Mouse (Mus musculus): ENCODE measurements around the gene Unc45b. TPM values are rescaled to one million over a fixed set of nuclear protein-coding genes. Genes with fewer than 3 reads are reported as not detected.

Gene Unc45b
- total and polyA plus RNA-seq, 3 experiments = 0.08 to 0.26 TPM; not detected in 1

DNA sequence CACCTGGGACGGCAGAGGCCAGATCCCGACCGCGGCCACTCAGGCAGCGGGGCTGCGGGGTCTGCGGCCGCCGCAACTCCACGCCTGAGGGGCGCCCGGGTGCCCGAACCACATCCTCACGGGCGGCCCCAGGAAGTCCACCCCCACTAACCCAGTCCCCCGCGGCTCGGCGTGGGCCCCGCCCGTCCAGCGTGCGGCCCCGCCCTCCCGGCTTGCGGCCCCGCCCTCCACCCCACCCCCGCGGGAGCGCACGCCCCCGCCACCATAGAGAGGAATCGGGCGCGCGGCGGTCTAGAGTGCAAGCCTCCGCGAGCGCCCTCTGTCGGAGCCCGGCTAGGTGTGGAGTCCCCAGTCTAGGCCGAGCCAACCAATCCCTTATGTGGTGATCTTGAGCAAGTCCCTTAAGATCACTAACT, 39.3 kb upstream of the Unc45b start, which contains the start of gene Rffl:
Gene Rffl (minus strand): TSS at position 180 of the 416 bp plus-strand sequence.
- Histone ChIP-seq H3K4me2 (ENCODE audit: insufficient read depth, low read depth, poor library complexity, severe bottlenecking) (peak within 1 kb of the TSS; percentile 51), H3K79me2 (replicated peaks; ENCODE audit: control insufficient read depth, extremely low read depth, insufficient read depth, poor library complexity, severe bottlenecking) (peaks cover 24% of the 10 kb centered on the region), H3K4me3 (replicated peaks in 1 of 3; ENCODE audit: low read depth in 2 of 3, low read length in 2 of 3, poor library complexity in 1 of 3) (peak within 1 kb of the TSS; percentile 2 to 83 (median 63)), H3K9ac (ENCODE audit: insufficient read depth, low read depth) (peak within 1 kb of the TSS; percentile 23), H3K9me3 (replicated peaks; ENCODE audit: low read length) (peaks cover 17% of the 10 kb centered on the region), H3K36me3 (replicated peaks in 1 of 2; ENCODE audit: control insufficient read depth in 1 of 2, insufficient read depth in 1 of 2, low read length in 1 of 2) (peaks cover 0 to 6% of the 10 kb centered on the region in 2 experiments), H3K27me3 (replicated peaks) (no peaks in the 10 kb centered on the region), H3K4me1 (ENCODE audit: control insufficient read depth in 1 of 2, insufficient read depth in 2 of 2) (peaks cover 0 to 8% of the 10 kb centered on the region in 2 experiments; a peak in 1 of 4 replicates), H3K27ac (ENCODE audit: insufficient read depth, low read depth) (peak within 1 kb of the TSS; percentile 73)
- dilution Hi-C loops (cut with MboI; ENCODE audit: extremely low pct_ligation_motif_present, extremely low pct_unique_long_range_greater_than_20kb, low sequenced_read_pairs) (no loop called here), in situ Hi-C loops (cut with MboI; ENCODE audit: low pct_ligation_motif_present, low pct_unique_long_range_greater_than_20kb, low sequenced_read_pairs) (no loop called here)
- TF ChIP-seq NRF1 (IDR thresholded peaks at IDR 0.05; ENCODE audit: low read depth, low read length) (no peak), E2F4 (IDR thresholded peaks at IDR 0.05; ENCODE audit: insufficient replicate concordance, low read depth, low read length) (no peak), SIN3A (IDR thresholded peaks at IDR 0.05; ENCODE audit: low read length) (peak; percentile 76), POLR2AphosphoS2 (IDR thresholded peaks at IDR 0.05; ENCODE audit: low read depth, low read length) (no peak), USF2 (conservative IDR thresholded peaks at IDR 0.05; ENCODE audit: low read depth, low read length) (no peak), ETS1 (conservative IDR thresholded peaks at IDR 0.05; ENCODE audit: low read depth, low read length) (no peak; the same call in 1 of the 2 replicates), ZNF384 (IDR thresholded peaks at IDR 0.05; ENCODE audit: low read depth, low read length) (no peak), USF1 (IDR thresholded peaks at IDR 0.05; ENCODE audit: low read depth, low read length) (no peak), PAX5 (IDR thresholded peaks at IDR 0.05; ENCODE audit: low read length) (no peak), CHD2 (IDR thresholded peaks at IDR 0.05; ENCODE audit: low read length) (no peak), NELFE (IDR thresholded peaks at IDR 0.05; ENCODE audit: low read depth, low read length) (0 out of 2 replicates have a peak, but pooled peaks have one; percentile 50), RAD21 (IDR thresholded peaks at IDR 0.05; ENCODE audit: low read depth, low read length) (peak; percentile 33), CTCF (conservative IDR thresholded peaks at IDR 0.05 in 1 of 2, IDR thresholded peaks at IDR 0.05 in 1 of 2; ENCODE audit: low read depth in 2 of 2, low read length in 2 of 2) (peak in 1 of 2 experiments; percentile 89; a peak in 2 of 4 replicates), TCF12 (IDR thresholded peaks at IDR 0.05; ENCODE audit: low read depth, low read length) (peak; percentile 65), GABPA (IDR thresholded peaks at IDR 0.05; ENCODE audit: insufficient replicate concordance, low read depth, low read length) (no peak; the same call in 1 of the 2 replicates), JUND (conservative IDR thresholded peaks at IDR 0.05; ENCODE audit: low read depth, low read length) (no peak), SMC3 (IDR thresholded peaks at IDR 0.05; ENCODE audit: low read depth, low read length) (peak; percentile 76), MAFK (IDR thresholded peaks at IDR 0.05; ENCODE audit: insufficient replicate concordance, low read length) (no peak), MEF2A (IDR thresholded peaks at IDR 0.05; ENCODE audit: borderline replicate concordance, low read depth, low read length) (peak; percentile 37; the same call in 1 of the 2 replicates), EP300 (IDR thresholded peaks at IDR 0.05; ENCODE audit: low read length) (no peak), KAT2A (IDR thresholded peaks at IDR 0.05; ENCODE audit: insufficient replicate concordance, low read length) (0 out of 2 replicates have a peak, but pooled peaks have one; percentile 31), ZMIZ1 (IDR thresholded peaks at IDR 0.05; ENCODE audit: low read depth, low read length) (no peak), MXI1 (IDR thresholded peaks at IDR 0.05; ENCODE audit: low read depth, low read length) (no peak), BHLHE40 (IDR thresholded peaks at IDR 0.05; ENCODE audit: low read depth, low read length) (peak; percentile 74), HCFC1 (IDR thresholded peaks at IDR 0.05; ENCODE audit: low read depth, low read length) (peak; percentile 70), CHD1 (IDR thresholded peaks at IDR 0.05; ENCODE audit: low read depth, low read length) (no peak), MYC (IDR thresholded peaks at IDR 0.05; ENCODE audit: low read depth, low read length) (no peak), UBTF (IDR thresholded peaks at IDR 0.05; ENCODE audit: low read depth, low read length) (no peak), MAX (IDR thresholded peaks at IDR 0.05; ENCODE audit: low read length) (no peak), TBP (conservative IDR thresholded peaks at IDR 0.05; ENCODE audit: low read depth, low read length) (no peak), POLR2A (IDR thresholded peaks at IDR 0.05; ENCODE audit: low read depth, low read length) (peak; percentile 54; the same call in 1 of the 2 replicates), ELF1 (IDR thresholded peaks at IDR 0.05; ENCODE audit: low read depth, low read length) (peak; percentile 60), ZC3H11A (IDR thresholded peaks at IDR 0.05; ENCODE audit: low read depth, low read length) (no peak), ZKSCAN1 (IDR thresholded peaks at IDR 0.05; ENCODE audit: borderline replicate concordance, low read depth, low read length) (no peak), IRF4 (IDR thresholded peaks at IDR 0.05; ENCODE audit: low read depth, low read length) (no peak), RCOR1 (conservative IDR thresholded peaks at IDR 0.05; ENCODE audit: low read depth, low read length) (no peak), JUN (IDR thresholded peaks at IDR 0.05; ENCODE audit: insufficient read depth, low read depth, low read length) (no peak), MAZ (IDR thresholded peaks at IDR 0.05; ENCODE audit: low read depth, low read length) (peak; percentile 75)
- DNase-seq (ENCODE audit: extremely low read depth) = peak; percentile 14
